Mouse (Mus musculus) layer of hippocampus, adult 11-12 months (tissue): ENCODE data around the gene Gng7.
A peak's percentile ranks its signal among the peaks of the same experiment; 100 is the strongest.

Experiments used
- DNase-seq: peaks from one replicate; pipeline ENCODE4 v3.0.0; 2022; ENCODE audit warnings: low spot score

Gng7 gene

DNA sequence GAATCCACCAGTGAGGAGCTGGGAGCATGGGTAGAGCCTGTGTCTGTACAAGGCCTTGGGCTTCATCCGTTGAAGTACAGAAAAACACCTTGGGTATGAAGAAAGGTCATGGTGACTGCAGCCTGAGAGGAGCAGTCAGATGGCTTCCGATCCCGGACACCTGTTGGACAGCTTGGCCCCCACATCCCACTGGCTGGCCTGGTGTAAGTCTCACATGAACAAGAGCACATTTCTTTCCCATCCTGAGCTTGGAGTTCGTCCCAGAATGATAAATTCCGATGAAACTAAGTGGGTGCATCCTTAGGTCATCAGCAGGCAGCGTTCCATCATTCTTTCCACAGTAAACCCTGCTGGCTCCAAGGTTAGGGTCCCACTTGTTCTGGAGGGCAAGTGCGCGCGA, 71.0 kb downstream of the Gng7 start:
- DNase-seq: no peak

DNA sequence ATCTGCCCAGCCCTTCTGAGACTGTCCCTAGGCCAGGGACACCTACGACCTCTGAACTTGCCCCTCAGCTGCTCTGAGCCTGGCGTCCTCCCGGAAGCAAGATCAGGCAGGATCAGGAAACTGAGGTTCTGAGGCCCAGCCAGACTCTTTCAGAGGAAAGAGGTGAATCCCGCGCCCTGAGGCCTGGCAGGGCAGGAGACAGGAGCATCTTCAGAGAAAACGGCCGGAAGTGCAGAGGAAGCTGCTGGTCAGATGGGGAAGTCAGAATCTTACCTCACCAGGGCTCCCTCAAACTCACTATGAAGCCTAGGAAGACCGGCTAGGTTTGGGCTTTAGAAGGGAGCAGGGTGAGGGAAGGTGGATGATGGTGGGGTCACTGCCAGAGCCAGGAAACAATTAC, 71.8 kb downstream of the Gng7 start:
- no peak for DNase-seq

DNA sequence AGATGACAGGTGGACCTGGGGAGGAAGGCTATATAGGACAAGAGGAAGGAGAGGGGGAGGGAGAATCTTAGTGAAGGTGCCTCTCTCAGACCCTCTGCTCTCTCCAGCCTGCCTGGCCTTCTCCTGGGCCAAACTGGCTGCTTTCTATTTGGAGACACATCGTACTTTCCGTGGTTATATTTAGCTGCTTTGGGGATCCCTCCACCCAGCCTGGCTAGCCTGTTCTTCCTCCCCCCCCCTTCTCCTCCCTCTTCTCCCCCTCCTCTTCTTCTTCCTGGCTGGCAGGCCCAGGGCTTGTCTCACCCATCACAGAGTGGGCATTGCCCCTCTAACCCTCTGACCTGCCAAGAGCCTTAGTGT, 73.8 kb downstream of the Gng7 start:
- DNase-seq: no peak

DNA sequence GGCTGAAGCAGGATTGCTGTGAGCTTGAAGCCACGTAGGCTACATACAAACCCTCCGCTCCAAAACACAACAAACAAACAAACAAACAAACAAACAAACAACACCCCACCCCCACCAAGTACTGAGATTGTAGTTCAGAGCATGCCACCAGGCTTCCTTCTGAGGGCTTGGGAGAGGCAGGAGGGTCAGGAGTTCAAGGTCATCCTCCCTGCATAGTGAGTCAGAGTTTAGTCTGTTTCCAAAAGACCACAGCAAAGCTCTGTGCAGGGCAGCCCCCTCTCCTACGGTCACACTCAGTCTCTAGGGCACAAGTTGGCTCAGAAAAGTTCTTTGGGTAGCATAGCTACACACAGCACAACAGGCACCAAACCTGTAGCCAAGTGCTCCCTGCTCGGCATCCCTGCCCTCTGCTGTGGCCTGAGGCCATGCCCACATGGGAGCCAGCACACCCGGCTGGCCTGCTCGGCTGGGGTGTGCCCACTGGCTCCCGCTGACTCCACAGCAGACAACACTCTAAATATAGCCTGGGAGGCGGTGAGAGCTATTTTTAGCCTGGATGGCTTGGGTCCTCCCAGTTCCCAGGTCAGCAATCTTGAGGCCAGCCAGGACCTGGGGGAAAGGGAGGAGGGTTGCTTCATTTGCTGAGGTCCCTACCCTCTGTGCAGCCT, 74.3 kb downstream of the Gng7 start:
- DNase-seq: no peak

DNA sequence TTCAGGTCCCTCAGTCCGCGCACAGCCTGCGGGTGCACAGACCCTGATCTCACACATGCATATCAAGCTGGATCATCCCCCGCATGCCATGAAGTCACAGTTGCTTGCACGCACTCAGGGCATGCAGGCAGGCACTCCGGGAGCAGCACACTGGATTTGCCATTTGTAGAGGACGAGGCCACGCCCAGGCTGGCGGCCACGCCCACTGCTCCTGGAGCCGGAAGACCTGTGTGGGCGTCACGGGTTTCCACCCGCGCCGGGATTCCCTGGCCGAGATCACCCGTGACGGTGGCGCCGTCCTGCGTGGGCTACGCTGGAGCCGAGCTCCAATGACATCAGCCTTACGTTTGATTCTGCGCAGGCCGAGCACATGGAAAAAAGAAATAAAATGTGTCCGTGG, 75.1 kb downstream of the Gng7 start:
- peak; percentile 79 for DNase-seq

DNA sequence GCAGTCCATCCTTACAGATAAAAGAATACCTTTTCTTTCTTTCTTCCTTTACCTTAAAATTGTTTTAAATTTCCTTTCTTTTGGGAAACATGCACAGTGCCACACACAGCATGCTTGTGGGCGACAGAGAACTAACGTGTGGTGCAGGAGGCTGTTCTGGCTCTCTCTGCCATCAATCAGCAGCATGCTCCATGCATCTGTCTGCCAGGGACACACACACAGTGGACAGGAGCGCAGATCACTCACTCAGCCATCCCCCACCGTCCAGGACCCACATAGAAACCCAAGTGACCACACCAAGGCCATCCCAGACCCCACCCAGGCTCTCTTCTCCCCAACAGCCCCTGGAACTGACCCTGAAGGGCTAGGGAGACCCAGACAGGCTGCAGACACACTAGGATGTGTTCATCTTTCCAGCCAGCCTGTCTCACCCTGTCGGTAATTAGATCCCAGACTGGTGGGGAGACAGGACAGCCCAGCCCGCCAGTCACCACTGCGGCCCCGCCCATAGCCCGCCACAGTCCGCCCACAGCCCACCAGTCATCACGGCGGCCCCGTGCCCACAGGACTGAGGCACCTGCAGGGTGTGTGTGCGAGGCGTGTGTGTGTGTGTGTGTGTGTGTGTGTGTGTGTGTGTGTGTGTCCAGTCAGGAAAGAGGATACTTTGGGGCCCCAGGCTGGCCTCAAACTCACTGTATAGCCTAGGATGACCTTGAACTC, 75.8 kb downstream of the Gng7 start:
- no peak for DNase-seq

DNA sequence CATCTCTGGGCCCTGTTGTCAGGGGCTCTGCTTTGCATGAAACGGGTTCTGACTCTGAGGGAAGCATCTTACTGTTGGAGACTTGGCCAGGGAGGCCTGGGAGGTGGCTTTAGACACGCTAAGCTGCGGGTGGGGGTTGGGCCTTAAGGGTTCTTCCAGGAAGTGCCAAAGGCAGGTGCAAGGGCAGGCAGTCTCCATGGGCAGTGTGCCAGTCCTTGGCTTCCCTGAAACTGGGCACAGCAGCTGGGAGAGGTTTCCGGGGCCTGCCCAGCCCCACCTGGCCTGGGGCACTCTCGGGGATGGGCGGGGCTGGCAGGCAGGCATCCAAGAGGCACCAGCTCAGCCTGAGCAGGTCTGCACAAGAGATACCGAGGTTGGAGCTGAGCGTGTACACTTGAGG, 77.1 kb downstream of the Gng7 start:
- no peak for DNase-seq

DNA sequence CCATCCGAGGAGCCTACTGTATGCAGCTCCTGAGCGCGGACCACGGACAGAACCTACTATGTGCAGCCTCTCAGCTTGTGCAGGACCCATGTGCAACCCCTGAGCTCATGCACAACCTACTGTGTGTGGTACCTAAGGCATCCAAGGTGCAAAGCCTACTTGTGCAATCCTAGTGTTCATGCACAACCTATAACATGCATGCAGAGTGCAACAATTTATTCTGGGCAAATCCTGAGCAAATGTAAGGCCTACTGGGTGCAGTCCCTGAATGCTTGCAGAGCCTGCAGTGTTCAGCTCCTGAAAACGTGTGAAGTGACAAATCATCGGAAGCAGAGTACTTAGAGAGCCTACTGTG, 78.0 kb downstream of the Gng7 start:
- DNase-seq: no peak

DNA sequence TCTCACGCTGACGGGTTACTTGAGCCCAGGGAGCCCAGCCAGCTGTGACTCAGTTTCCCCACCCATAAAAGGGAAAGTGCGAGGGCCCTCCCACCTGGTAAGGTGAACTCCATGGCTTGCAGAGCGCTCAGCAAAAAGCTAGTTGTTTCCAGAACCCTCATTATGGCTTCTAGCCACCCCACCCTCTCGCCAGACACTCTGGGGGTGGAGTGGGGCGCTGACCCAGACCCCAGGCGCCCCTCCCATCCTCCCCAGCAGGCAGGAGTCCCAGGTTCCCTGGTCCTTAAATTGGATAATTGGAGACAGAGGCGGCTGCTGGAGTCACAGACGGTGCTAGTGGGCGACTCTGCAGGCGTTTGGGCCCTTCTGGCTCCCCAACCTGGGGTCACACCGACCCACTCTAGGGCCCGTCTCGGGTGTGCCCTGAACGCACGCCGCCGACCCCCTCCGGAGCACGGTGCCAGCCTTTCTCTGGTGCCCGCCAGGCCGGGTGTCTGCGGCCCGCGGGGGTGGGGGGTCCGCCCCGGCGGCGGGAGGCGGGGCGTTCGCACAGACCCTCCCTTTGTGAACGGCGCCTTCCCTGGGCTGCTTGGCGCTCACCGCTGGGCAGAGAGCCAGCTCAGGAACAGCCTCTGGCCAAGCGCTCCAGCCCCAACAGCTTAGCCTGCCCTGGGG, 78.5 kb downstream of the Gng7 start:
- no peak for DNase-seq

DNA sequence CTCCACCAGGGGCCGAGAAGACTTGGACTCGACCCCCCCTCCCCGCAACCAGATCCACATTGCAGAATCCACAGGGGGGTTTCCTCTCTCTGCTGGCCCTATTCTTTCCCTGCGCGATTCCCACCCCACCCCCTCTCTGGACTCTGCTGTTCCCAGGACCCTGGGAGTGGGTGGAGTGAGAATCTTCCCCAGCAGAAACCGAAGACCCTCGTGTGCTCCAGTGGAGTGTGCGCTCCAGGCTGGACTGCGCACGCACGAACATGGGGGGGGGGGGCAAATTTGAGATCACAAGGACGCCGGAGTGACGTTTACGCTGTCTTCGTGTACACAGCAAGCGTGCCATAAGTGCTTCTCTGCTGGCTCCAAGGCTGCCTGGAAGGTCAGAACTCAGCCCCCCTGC, 79.0 kb downstream of the Gng7 start:
- no peak for DNase-seq

DNA sequence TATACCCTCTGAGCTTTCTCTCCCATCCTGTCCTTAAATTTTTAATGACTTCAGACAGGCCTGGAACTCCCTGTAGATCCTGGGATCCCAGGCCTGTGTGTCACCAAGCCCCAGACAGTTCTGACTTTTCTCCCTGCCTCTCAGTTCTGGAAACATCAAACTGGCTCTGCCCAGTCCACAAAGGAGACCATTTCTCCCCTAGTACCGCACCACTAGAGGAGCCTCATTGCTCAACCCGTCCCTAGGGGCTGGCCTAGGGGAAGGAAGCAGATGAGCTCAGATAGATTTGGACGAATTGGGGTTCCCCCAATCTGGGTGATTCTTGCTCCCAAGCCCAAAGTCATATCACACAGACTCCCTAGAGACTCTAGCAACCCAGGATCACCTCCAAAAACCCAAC, 79.5 kb downstream of the Gng7 start:
- no peak for DNase-seq

DNA sequence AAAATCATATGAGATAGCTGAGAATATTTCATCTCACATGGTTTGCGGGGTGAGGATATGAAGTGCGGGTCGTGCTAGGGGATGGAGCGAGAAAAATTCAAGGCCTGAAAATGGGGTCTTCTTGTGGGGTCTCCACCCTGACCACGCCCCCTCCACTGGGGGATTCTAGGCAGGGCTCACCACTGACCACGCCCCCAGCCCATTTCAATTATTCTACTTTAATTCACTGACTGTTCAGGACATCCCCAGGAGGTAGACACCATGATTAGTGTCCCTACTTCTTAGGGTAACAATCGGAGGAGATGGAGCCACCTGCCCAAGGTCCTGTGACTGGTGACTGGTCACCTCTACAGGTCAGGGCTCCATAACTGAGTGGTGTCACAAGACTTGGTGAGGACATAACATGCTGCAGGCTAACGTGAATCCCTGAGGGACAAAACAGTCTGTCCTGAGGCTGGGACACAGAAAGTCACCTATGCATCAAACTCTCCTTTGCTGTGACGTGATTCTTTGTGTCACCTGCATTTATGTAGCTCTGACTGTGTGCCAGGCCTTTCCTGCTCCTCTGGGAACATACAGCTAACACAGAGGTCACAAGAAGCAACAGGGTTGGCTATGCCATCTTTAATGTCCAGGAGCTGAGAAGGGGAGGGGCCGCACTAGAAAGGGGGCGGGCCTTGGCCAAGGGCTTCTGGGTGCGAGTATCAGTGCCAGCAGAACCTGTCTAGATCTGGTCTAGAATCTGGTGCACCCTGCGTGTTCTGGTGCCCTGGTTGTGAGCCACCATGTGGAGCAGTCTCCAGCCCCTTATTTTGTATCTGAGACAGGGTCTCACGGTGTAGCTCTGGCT, 80.4 kb downstream of the Gng7 start:
- no peak for DNase-seq

DNA sequence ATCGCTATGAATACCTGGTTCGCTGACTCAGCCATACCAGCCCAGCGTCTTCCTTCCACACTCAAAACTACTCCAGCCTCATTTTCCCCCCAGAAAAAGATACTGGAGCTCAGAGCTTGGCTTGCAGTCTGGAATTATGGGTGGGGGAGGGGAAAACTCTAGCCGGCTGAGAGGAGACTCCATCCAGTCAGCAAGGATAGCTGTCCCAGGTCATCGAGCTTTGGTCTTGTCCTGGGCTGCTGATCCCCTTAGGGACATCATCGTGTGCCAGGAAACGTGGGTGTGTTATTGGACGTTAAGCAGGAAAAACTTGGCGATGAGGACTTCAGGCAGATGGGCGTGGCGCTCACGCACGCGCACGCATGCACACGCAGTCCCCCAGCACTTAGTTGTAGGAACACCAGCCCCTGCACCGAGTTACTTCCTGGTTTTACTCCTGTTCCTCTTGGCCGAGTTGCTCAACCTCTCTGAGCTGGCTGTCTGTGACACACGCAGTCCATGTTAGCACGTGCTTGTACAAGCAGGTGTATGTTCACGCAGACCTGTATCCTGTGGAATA, 81.2 kb downstream of the Gng7 start:
- DNase-seq: no peak

DNA sequence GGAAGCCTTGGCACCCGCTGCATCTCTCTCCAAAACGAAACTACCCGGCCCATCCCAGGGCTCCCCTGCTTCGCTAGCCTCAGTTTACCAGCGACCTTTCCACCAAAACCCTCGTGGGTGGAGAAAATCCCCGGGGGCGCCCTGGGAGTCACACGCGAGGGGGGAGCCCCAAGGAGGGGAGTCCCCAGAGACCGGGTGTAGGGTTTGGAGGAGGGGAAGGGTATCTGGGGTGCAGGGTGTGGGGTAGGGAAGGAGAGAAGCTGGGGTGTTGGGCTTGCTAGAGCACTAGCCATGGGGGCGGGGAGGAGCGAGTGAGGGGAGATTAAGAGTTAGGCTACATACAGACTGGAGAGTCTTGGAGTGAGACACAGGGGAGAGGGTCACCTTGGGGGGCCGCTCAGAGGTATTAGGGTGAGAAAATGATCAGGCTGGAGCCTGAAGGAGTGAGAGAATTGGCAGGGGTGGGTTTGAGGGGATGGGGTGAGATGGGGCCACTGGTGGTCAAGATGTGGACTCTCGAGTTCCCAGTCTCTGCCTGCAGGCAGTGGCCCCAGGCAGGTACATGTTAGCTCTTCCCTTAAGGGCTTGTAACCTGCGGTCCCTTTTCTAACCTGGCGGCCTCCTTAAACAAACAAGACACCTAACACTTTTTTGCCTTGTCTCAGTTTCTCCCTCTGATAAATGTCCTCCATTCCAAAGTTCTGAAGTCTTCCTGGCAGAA, 81.9 kb downstream of the Gng7 start:
- DNase-seq: no peak

DNA sequence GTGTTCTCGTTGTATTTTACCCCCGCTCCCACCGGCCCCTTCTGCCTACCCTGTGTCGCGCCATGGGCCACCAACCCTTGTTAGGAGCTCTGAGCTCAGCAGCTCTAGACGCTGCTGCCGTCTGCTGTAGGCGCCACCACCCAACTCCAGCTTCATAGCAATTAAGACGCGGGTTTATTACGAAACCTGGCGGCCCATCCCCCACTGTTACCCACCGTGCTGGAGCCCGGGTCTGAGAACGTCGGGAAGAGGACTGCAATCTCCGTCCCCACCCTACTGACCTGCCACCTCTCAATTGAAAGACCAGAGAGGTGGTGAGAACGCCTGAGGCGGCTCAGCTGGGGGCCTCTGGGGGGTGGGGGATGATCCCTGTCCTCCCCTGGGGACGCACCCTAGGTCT, 82.5 kb downstream of the Gng7 start:
- no peak for DNase-seq

DNA sequence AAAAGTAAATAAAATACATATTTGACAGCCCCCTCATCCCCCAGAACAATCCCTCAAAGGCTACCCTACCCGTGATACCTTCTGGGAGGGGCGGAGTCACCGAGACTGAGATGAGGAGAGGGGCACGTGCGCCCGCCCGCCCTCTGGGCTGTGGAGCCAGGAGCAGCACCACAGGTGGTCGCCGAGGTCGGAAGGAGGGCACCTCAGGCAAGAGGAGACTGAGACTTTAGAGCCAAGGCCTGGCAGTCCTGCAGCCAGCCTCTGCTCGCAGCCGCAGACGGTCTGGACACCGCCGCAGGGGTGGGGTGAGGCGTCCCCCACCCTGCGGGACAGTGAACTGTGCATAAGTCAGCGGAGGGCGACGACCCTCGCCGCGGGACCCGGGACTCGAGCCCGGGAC, 83.0 kb downstream of the Gng7 start:
- DNase-seq: no peak

DNA sequence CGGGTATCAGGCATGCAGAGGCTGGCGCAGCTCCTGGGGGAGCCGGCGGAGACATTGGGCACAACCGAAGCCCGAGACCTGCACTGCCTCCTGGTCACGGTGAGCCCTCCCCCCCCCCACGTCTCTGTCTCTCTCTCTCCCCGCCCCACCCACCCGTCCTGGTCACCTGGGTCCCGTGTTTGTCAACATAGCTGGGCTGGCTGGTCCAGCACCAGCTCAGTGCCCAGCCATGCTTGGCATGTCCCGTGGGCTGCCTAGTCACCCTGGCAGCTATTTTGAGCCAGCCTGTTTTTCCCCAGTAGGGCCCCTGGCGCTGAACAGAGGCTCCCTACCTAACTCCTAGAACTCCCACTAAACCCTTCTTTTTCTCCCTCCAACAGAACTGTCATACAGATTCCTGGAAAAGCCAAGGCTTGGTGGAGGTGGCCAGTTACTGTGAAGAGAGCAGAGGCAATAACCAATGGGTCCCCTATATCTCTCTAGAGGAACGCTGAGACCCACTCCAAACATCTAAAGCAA, 83.5 kb downstream of the Gng7 start:
- no peak for DNase-seq

DNA sequence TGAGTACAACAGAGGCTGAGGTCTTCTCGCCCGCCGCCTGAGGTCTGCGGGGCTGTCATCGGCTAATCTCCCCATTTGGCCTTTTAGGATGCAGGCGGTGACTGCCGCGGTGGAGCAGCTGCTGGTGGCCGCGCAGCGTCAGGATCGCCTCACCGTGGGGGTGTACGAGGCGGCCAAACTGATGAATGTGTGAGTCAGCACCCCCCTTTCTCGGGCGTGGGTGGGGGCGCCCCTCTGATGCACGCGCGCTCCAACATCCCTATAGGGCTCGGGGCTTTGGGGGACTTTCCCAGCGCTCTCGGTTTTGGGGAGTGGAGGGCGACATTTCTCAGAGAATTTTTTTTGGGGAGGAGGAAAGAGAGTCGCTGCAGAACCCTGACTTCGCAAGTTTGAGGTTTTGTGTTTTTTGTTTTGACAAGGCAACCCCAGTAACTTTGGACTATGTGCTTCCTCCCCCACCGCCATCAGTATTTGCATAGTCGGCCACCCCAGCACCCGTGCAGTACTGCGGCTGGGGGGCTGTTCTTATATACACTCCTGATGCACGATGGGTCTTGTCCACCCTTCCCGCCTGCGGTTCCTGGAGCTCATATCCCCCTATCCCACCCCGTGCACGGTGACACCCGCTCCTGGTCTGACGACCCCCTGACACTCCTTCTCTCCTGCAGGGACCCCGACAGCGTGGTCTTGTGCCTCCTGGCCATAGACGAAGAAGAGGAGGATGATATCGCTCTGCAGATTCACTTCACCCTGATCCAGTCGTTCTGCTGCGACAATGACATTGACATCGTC, 84.2 kb downstream of the Gng7 start:
- peak; percentile 55 for DNase-seq

DNA sequence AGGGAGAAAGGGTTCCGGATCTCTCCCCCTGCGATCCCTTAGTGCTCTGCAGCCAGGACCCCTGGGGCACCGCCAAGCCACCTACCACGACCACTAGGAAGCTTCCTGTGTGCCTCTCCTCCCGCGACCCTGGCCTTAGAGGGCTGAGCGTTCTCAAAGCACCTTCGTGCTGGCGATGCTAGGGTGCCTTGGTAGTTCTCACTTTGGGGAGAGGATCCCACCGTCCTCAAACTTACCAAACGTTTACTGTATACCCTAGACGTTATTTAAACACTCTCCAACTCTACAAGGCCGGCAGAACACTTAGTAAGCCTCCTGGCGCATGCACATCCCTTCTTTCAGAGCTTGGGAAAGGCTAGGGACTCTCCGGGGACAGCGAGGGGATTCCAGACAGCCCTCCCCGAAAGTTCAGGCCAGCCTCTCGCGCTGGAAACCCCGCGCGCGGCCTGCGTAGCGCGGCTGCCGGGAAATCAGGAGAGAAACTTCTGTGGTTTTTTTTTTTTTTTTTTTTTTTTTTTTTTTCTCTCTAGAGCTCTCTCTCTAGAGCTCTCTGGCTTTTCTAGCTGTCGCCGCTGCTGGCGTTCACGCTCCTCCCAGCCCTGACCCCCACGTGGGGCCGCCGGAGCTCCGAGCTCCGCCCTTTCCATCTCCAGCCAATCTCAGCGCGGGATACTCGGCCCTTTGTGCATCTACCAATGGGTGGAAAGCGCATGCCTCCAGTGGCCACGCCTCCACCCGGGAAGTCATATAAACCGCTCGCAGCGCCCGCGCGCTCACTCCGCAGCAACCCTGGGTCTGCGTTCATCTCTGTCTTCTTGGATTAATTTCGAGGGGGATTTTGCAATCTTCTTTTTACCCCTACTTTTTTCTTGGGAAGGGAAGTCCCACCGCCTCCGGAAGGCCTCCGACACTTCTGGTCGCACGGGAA, 85.2 kb downstream of the Gng7 start, which contains the start of gene Gadd45b:
Gene Gadd45b, plus strand, starts transcription at position 775 of the 928 bp plus-strand sequence.
- peak; percentile 99 for DNase-seq
